Mouse (Mus musculus) adrenal gland, postnatal 14 days (tissue): Measurements from ENCODE around the gene Nup54. TPM values are rescaled to one million over a fixed set of nuclear protein-coding genes. Genes with fewer than 3 reads are reported as not detected.

Source experiments
- DNase-seq: peaks from one replicate; pipeline ENCODE4 v3.0.0; 2021; ENCODE audit warnings: mixed read lengths
- total RNA-seq: library from RNA; stranded (reverse); gene quantifications from 2 replicates; pipeline ENCODE4 v1.2.3, GENCODE M21; 2021

Gene Nup54
- total RNA-seq, 1 experiment from 2014 or later, result 37.2 TPM

GRCm38 (mm10) chr5:92413271-92413981 lies 21.6 kb downstream of the Nup54 start:
- no peak for DNase-seq

GRCm38 (mm10) chr5:92411461-92412140 lies 23.4 kb downstream of the Nup54 start:
- DNase-seq, result no peak

- DNase-seq, result no peak
These were observed 24.5 kb downstream of the Nup54 start for GRCm38 (mm10) chr5:92410486-92410885.

GRCm38 (mm10) chr5:92409361-92410155 lies 25.5 kb downstream of the Nup54 start:
- DNase-seq, result peak; percentile 75

GRCm38 (mm10) chr5:92404400-92404678 lies 30.7 kb downstream of the Nup54 start:
- no peak for DNase-seq

- DNase-seq, result no peak
These were observed 31.2 kb downstream of the Nup54 start for GRCm38 (mm10) chr5:92403562-92404399.

- no peak for DNase-seq
These were observed 32.2 kb downstream of the Nup54 start for GRCm38 (mm10) chr5:92402816-92403215.

GRCm38 (mm10) chr5:92398153-92398552 lies 36.9 kb downstream of the Nup54 start:
- peak; percentile 88 for DNase-seq

- no peak for DNase-seq
These were observed 38.5 kb downstream of the Nup54 start for GRCm38 (mm10) chr5:92396476-92396875.

- no peak for DNase-seq
These were observed 39.3 kb downstream of the Nup54 start for GRCm38 (mm10) chr5:92395764-92396163.

GRCm38 (mm10) chr5:92393863-92394262 lies 41.2 kb downstream of the Nup54 start:
- DNase-seq, result no peak

- no peak for DNase-seq
These were observed 42.5 kb downstream of the Nup54 start for GRCm38 (mm10) chr5:92392542-92392941.

GRCm38 (mm10) chr5:92390615-92391014 lies 44.4 kb downstream of the Nup54 start:
- DNase-seq, result no peak

- DNase-seq, result no peak
These were observed 45.0 kb downstream of the Nup54 start for GRCm38 (mm10) chr5:92389977-92390376.

GRCm38 (mm10) chr5:92387433-92387832 lies 47.6 kb downstream of the Nup54 start:
- DNase-seq, result peak; percentile 79

GRCm38 (mm10) chr5:92386643-92387042 lies 48.4 kb downstream of the Nup54 start:
- peak; percentile 41 for DNase-seq

GRCm38 (mm10) chr5:92386102-92386501 lies 48.9 kb downstream of the Nup54 start:
- DNase-seq, result peak; percentile 35

- DNase-seq, result peak; percentile 63
These were observed 50.2 kb downstream of the Nup54 start for GRCm38 (mm10) chr5:92384855-92385254.

GRCm38 (mm10) chr5:92383747-92384146 lies 51.3 kb downstream of the Nup54 start:
- DNase-seq, result peak; percentile 56

- no peak for DNase-seq
These were observed 52.7 kb downstream of the Nup54 start for GRCm38 (mm10) chr5:92382349-92382679.

- peak; percentile 86 for DNase-seq
These were observed 53.3 kb downstream of the Nup54 start for GRCm38 (mm10) chr5:92381550-92382348.
